Mouse (Mus musculus): ENCODE data around the gene Vmn2r8.
"Not testable (repeated sequence)": the region's sequence is repeated elsewhere in the genome, so short reads cannot be mapped to it uniquely, and the experiment has no call there.

The Vmn2r8 gene

GRCm38 (mm10) chr5:108808750-108809149 is at the start of gene Vmn2r8:
Vmn2r8 (minus strand) TSS chr5:108808850.
- CTCF ChIA-PET, result not testable (repeated sequence)

- CTCF ChIA-PET, result not testable (repeated sequence)
Measured at GRCm38 (mm10) chr5:108852501-108852900, 43.9 kb upstream of the Vmn2r8 start, which contains the start of gene Vmn2r9. Vmn2r9 (minus strand) TSS chr5:108852601.

GRCm38 (mm10) chr5:108849466-108849865 is 40.8 kb upstream of the Vmn2r8 start:
- CTCF ChIA-PET, result no interaction called here

- CTCF ChIA-PET, result no interaction called here
Measured at GRCm38 (mm10) chr5:108836156-108836555, 27.5 kb upstream of the Vmn2r8 start.

GRCm38 (mm10) chr5:108823276-108823675 is 14.6 kb upstream of the Vmn2r8 start:
- CTCF ChIA-PET, result no interaction called here

- CTCF ChIA-PET, result no interaction called here
Measured at GRCm38 (mm10) chr5:108803646-108804045, 5.0 kb downstream of the Vmn2r8 start.

- CTCF ChIA-PET, result not testable (repeated sequence)
Measured at GRCm38 (mm10) chr5:108795263-108795662, 13.4 kb downstream of the Vmn2r8 start, which contains the start of gene Tmed11. Tmed11 (minus strand) TSS chr5:108795363.

GRCm38 (mm10) chr5:108790385-108790784 is 18.3 kb downstream of the Vmn2r8 start:
- CTCF ChIA-PET, result not testable (repeated sequence)

GRCm38 (mm10) chr5:108774630-108775306 is 33.9 kb downstream of the Vmn2r8 start, which contains the start of gene Rnf212:
Rnf212 (minus strand) TSS chr5:108774982.
- CTCF ChIA-PET, result no interaction called here

- CTCF ChIA-PET, result no interaction called here
Measured at GRCm38 (mm10) chr5:108760002-108760401, 48.6 kb downstream of the Vmn2r8 start.

- CTCF ChIA-PET, result no interaction called here
Measured at GRCm38 (mm10) chr5:108758396-108758795, 50.3 kb downstream of the Vmn2r8 start.

GRCm38 (mm10) chr5:108751258-108751657 is 57.4 kb downstream of the Vmn2r8 start:
- CTCF ChIA-PET, result not testable (repeated sequence)

GRCm38 (mm10) chr5:108750328-108751210 is 58.1 kb downstream of the Vmn2r8 start:
- CTCF ChIA-PET, result no interaction called here

- CTCF ChIA-PET, result no interaction called here
Measured at GRCm38 (mm10) chr5:108744629-108745028, 64.0 kb downstream of the Vmn2r8 start.

- CTCF ChIA-PET, result no interaction called here
Measured at GRCm38 (mm10) chr5:108743856-108744255, 64.8 kb downstream of the Vmn2r8 start.

GRCm38 (mm10) chr5:108742596-108742995 is 66.1 kb downstream of the Vmn2r8 start:
- CTCF ChIA-PET, result no interaction called here

GRCm38 (mm10) chr5:108741844-108742243 is 66.8 kb downstream of the Vmn2r8 start:
- CTCF ChIA-PET, result no interaction called here
